Mouse (Mus musculus): ENCODE results near the gene Ssrp1. TPM values are rescaled to one million over a fixed set of nuclear protein-coding genes. Genes with fewer than 3 reads are reported as not detected.
A peak's percentile ranks its signal among the peaks of the same experiment; 100 is the strongest.

Gene Ssrp1
- total and polyA plus RNA-seq, 2 experiments from 2014 or later, result 141 to 178 TPM

DNA sequence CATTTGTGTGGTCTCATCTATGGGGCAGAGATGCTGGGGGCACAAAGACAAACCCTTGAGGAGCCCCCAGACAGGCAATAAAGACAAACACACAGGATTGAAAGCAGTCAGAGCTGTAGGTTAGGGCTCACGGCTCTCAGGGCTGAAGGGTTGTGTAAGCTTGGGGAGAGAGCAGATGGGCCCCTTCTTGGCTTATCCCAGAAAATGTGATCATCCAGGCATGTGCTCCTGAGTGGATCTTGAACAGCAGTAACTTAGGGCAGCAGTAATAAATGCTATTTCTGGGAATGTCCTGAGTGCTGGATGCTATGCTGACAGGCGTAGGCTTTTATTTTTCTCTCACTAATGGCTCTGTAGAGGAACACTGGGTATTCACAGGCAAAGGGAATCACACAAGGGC lies 31.6 kb downstream of the Ssrp1 start:
- Histone ChIP-seq H3K9me3 (ENCODE audit: low read length) (no peaks in the 10 kb centered on the region), H3K27ac (no peak overlapping the region), H3K4me2 (ENCODE audit: low read depth, low read length) (no peak overlapping the region), H3K9ac (replicated peaks; ENCODE audit: low read length) (no peak overlapping the region), H3K27me3 (ENCODE audit: insufficient read depth, low read length) (no peaks in the 10 kb centered on the region), H3K4me3 (ENCODE audit: low read length) (no peak overlapping the region), H3K4me1 (ENCODE audit: insufficient read depth, low read length) (no peaks in the 10 kb centered on the region), H3K36me3 (ENCODE audit: insufficient read depth, low read length) (peaks cover 29% of the 10 kb centered on the region)
- ATAC-seq, result no peak
- DNase-seq (ENCODE audit: low spot score), result no peak
- 80% methylated on average over 2 of the region's 2 CpGs for WGBS
- no peak for TF ChIP-seq CTCF (IDR thresholded peaks at IDR 0.05; ENCODE audit: low read depth)

DNA sequence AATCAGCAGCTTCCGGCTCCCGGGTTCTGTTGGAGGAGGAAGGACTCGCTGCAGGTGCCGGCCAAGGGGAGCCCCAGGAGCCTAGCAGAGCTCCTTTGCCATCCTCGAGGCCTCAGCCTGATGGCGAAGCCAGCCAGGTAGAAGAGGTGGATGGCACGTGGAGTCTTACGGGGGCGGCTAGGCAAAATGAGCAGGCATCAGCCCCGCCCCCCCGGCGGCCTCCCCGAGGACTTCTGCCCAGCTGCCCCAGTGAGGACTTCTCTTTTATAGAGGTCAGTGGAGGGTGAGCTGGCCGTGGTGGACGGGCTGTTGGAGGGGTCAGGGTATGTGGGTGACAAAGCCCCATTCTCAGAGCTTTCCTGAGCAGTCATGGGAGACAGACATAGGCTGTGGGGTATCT lies 33.1 kb downstream of the Ssrp1 start:
- H3K4me1 ChIP-seq (ENCODE audit: insufficient read depth, low read length), result no peaks in the 10 kb centered on the region
- H3K4me3 ChIP-seq (ENCODE audit: low read length), result no peak overlapping the region
- no peak overlapping the region for H3K4me2 ChIP-seq (ENCODE audit: low read depth, low read length)
- ATAC-seq (no peak), DNase-seq (ENCODE audit: low spot score) (no peak)
- H3K9ac ChIP-seq (replicated peaks; ENCODE audit: low read length), result no peak overlapping the region
- no peaks in the 10 kb centered on the region for H3K27me3 ChIP-seq (ENCODE audit: insufficient read depth, low read length)
- WGBS, result 71% methylated on average over 15 of the region's 15 CpGs
- no peak for TF ChIP-seq CTCF (IDR thresholded peaks at IDR 0.05; ENCODE audit: low read depth)
- no peaks in the 10 kb centered on the region for H3K9me3 ChIP-seq (ENCODE audit: low read length)
- H3K27ac ChIP-seq, result no peak overlapping the region
- peaks cover 32% of the 10 kb centered on the region for H3K36me3 ChIP-seq (ENCODE audit: insufficient read depth, low read length)

DNA sequence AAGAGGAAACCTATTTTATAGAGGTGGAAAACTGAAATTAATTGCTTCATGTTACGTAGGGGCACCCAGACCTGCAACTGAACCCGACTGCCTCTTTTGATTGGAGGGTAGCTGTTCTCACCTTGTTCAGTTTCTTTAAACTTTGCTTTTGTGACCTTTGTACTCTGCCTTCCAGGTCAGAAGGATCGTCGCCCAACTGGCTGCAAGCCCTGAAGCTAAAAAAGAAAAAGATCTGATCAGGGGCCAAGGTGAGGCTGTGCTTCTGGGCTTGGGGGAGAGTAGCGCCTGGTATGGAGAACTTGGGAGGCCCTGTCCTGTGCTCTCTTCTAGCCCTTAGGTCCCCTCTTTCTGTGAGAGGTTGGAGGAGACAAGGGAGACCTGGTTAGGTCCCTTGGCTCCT lies 34.9 kb downstream of the Ssrp1 start:
- Histone ChIP-seq H3K27me3 (ENCODE audit: insufficient read depth, low read length) (no peaks in the 10 kb centered on the region), H3K36me3 (ENCODE audit: insufficient read depth, low read length) (peaks cover 25% of the 10 kb centered on the region; the same call in 1 of the 2 replicates), H3K9ac (replicated peaks; ENCODE audit: low read length) (no peak overlapping the region), H3K4me2 (ENCODE audit: low read depth, low read length) (no peak overlapping the region), H3K4me3 (ENCODE audit: low read length) (no peak overlapping the region), H3K4me1 (ENCODE audit: insufficient read depth, low read length) (no peaks in the 10 kb centered on the region), H3K27ac (no peak overlapping the region), H3K9me3 (ENCODE audit: low read length) (no peaks in the 10 kb centered on the region)
- ATAC-seq (no peak), DNase-seq (ENCODE audit: low spot score) (no peak)
- 94% methylated on average over 5 of the region's 5 CpGs for WGBS
- no peak for TF ChIP-seq CTCF (IDR thresholded peaks at IDR 0.05; ENCODE audit: low read depth)

DNA sequence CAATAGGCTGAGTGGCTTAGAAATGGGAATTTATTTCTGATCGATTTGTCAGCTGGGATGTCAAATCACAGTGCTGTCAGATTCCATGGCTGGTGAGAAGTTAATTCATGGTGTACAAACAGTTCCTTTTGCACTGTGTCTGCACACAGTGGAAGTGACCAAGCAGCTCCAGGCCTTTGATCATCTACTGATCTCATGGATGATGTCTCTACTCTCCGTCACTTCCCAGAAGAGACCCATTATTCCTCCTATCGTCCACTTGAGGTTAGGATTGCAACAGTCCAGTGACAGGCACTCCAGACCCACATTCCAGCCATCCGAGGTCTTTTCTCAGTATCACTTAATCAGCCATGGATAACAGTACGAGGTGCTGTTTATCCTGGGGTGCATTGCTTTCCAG lies 36.7 kb downstream of the Ssrp1 start:
- no peaks in the 10 kb centered on the region for H3K27me3 ChIP-seq (ENCODE audit: insufficient read depth, low read length)
- H3K4me1 ChIP-seq (ENCODE audit: insufficient read depth, low read length), result no peaks in the 10 kb centered on the region
- no peaks in the 10 kb centered on the region for H3K9me3 ChIP-seq (ENCODE audit: low read length)
- no peak overlapping the region for H3K27ac ChIP-seq
- DNase-seq (ENCODE audit: low spot score) (no peak), ATAC-seq (no peak)
- 85% methylated on average over 5 of the region's 5 CpGs for WGBS
- no peak for TF ChIP-seq CTCF (IDR thresholded peaks at IDR 0.05; ENCODE audit: low read depth)
- no peak overlapping the region for H3K4me2 ChIP-seq (ENCODE audit: low read depth, low read length)
- peaks cover 25% of the 10 kb centered on the region; the same call in 1 of the 2 replicates for H3K36me3 ChIP-seq (ENCODE audit: insufficient read depth, low read length)
- no peak overlapping the region for H3K9ac ChIP-seq (replicated peaks; ENCODE audit: low read length)
- H3K4me3 ChIP-seq (ENCODE audit: low read length), result no peak overlapping the region

DNA sequence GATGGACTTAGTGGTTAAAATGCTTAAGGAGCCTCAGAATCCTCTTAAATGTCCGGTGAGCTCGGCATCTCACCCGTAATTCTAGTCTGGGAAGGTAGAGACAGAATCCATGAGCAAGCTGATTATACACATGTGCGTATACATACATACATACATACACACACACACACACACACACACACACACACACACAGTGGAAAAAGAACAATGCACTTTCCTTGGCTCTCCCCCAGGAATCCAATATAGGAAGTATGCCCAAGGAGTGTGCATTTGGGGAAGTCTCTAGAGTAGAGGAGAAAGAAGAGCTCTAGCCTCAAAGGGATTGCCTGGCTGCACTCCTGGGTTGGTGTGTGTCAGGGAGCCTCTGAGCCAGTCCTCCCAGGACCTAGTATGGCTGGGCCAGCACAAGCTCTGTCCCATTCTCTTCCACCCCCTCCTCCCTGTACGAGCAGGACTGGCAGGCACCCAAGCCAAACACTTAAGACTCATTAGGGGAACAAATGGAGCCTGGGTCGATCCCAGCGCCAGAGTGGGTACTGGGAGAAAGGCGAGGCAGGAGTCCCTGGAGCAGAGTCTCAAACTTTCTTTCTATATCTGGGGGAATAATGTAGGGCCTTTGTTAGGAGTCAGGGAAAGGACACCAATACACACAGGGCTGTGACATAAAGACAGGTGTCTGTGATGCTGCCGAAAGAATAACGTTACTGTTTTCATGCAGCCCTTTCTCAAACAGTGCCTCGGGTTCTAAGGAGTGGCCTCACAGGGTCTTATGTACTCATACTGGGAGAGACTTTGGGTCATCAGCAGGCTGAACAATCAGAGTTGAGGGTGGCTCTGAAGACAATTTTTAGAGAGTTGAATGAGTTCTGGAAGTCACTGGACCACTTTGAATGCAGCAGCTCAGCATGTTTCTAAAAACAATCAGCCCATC lies 51.9 kb downstream of the Ssrp1 start:
- no peak for TF ChIP-seq CTCF (IDR thresholded peaks at IDR 0.05; ENCODE audit: low read depth)
- 0 out of 2 replicates have a peak, but pooled peaks cover 4% of the 10 kb centered on the region for H3K4me1 ChIP-seq (ENCODE audit: insufficient read depth, low read length)
- H3K27ac ChIP-seq, result no peak overlapping the region
- H3K4me2 ChIP-seq (ENCODE audit: low read depth, low read length), result no peak overlapping the region
- ATAC-seq (peak; percentile 72; the same call in 1 of the 2 replicates), DNase-seq (ENCODE audit: low spot score) (peak; percentile 54)
- no peaks in the 10 kb centered on the region for H3K36me3 ChIP-seq (ENCODE audit: insufficient read depth, low read length)
- no peaks in the 10 kb centered on the region for H3K27me3 ChIP-seq (ENCODE audit: insufficient read depth, low read length)
- H3K9ac ChIP-seq (replicated peaks; ENCODE audit: low read length), result no peak overlapping the region
- H3K9me3 ChIP-seq (ENCODE audit: low read length), result no peaks in the 10 kb centered on the region
- WGBS, result 53% methylated on average over 11 of the region's 11 CpGs
- H3K4me3 ChIP-seq (ENCODE audit: low read length), result no peak overlapping the region

DNA sequence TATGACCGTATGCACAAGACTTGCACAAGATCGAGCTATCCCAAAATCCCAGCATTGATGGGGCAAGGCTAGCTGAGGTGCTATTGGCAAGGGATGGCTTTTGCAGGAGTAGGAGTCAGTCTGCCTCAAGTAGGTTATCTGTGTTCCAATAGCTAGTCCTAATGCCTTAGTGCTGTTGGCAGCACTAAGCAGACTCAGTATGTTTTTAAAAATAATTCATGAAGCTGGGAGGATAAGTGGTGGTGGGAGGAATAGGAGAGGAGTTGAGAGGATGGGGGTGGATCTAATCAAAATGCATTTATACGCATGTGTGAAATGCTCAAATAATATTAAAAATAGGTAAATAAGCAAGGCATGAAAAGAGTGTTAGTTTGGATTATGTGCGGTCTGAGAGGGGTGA lies 54.3 kb downstream of the Ssrp1 start:
- no peak overlapping the region for H3K27ac ChIP-seq
- ATAC-seq (no peak), DNase-seq (ENCODE audit: low spot score) (no peak)
- no peak for TF ChIP-seq CTCF (IDR thresholded peaks at IDR 0.05; ENCODE audit: low read depth)
- H3K36me3 ChIP-seq (ENCODE audit: insufficient read depth, low read length), result no peaks in the 10 kb centered on the region
- no peak overlapping the region for H3K4me2 ChIP-seq (ENCODE audit: low read depth, low read length)
- 95% methylated on average over 4 of the region's 4 CpGs for WGBS
- H3K4me3 ChIP-seq (ENCODE audit: low read length), result no peak overlapping the region
- H3K27me3 ChIP-seq (ENCODE audit: insufficient read depth, low read length), result no peaks in the 10 kb centered on the region
- no peaks in the 10 kb centered on the region for H3K9me3 ChIP-seq (ENCODE audit: low read length)
- H3K4me1 ChIP-seq (ENCODE audit: insufficient read depth, low read length), result 0 out of 2 replicates have a peak, but pooled peaks cover 4% of the 10 kb centered on the region
- H3K9ac ChIP-seq (replicated peaks; ENCODE audit: low read length), result no peak overlapping the region

DNA sequence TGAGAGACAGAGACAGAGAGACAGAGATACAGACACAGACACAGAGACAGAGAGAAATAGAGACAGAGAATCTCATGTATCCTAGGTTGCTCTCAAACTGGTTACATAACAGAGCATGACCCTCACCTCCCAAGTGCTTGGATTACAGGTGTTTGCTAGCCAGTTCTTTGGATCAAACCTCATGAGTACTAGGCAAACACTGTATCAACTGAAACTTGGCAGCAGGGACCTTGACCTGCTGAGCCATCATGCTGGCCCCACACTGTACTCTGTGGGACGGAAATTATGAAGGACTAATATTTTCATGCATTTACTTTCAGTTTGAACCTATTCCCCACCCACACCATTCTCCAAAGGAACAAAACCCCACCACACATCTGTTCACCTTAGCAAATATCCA lies 56.3 kb downstream of the Ssrp1 start:
- no peak for TF ChIP-seq CTCF (IDR thresholded peaks at IDR 0.05; ENCODE audit: low read depth)
- Histone ChIP-seq H3K27ac (no peak overlapping the region), H3K27me3 (ENCODE audit: insufficient read depth, low read length) (no peaks in the 10 kb centered on the region), H3K4me2 (ENCODE audit: low read depth, low read length) (no peak overlapping the region), H3K4me1 (ENCODE audit: insufficient read depth, low read length) (0 out of 2 replicates have a peak, but pooled peaks cover 4% of the 10 kb centered on the region), H3K9ac (replicated peaks; ENCODE audit: low read length) (no peak overlapping the region), H3K4me3 (ENCODE audit: low read length) (no peak overlapping the region), H3K36me3 (ENCODE audit: insufficient read depth, low read length) (no peaks in the 10 kb centered on the region), H3K9me3 (ENCODE audit: low read length) (no peaks in the 10 kb centered on the region)
- DNase-seq (ENCODE audit: low spot score), result no peak
- WGBS, result 88% methylated on average over 1 of the region's 1 CpGs
- no peak for ATAC-seq

Data from hindbrain, postnatal 0 days (tissue).